Mouse (Mus musculus): ENCODE measurements at regions not wholly inside any gene's neighbourhood (a gene's known extent, or its start where the extent isn't known, plus 50 kb on each side); places are given as distances from the start of the nearest gene placed in this dataset.

GRCm38 (mm10) chr1:89374271-89374670 lies 80.3 kb upstream of the Agap1 start:
- DNase-seq (ENCODE audit: low read depth, low spot score) = no peak

GRCm38 (mm10) chr1:89382021-89382420 lies 72.6 kb upstream of the Agap1 start:
- DNase-seq (ENCODE audit: low read depth, low spot score) = no peak

- DNase-seq (ENCODE audit: low read depth, low spot score) = no peak
Observed at GRCm38 (mm10) chr1:89385111-89385510, 69.5 kb upstream of the Agap1 start.

- DNase-seq (ENCODE audit: low read depth, low spot score) = no peak
Observed at GRCm38 (mm10) chr1:89392711-89393110, 61.9 kb upstream of the Agap1 start.

- no peak for DNase-seq (ENCODE audit: low read depth, low spot score)
Observed at GRCm38 (mm10) chr1:89394471-89394870, 60.1 kb upstream of the Agap1 start.

GRCm38 (mm10) chr1:89400734-89401202 lies 53.8 kb upstream of the Agap1 start:
- no peak for DNase-seq (ENCODE audit: low read depth, low spot score)

- DNase-seq (ENCODE audit: low read depth, low spot score) = no peak
Observed at GRCm38 (mm10) chr1:89402513-89403210, 51.9 kb upstream of the Agap1 start.

GRCm38 (mm10) chr1:89403551-89404050 lies 51.0 kb upstream of the Agap1 start:
- no peak for DNase-seq (ENCODE audit: low read depth, low spot score)

Data from CD4-positive, CD25-positive, alpha-beta regulatory T cell, adult 2 months (primary cell).